Mouse (Mus musculus) embryo, embryonic 9.5 days (tissue): ENCODE measurements at regions not wholly inside any gene's neighbourhood (a gene's known extent, or its start where the extent isn't known, plus 50 kb on each side); places are given as distances from the start of the nearest gene placed in this dataset.
A peak's percentile ranks its signal among the peaks of the same experiment; 100 is the strongest.

Source experiments
- DNase-seq: peaks from one replicate; pipeline ENCODE4 v3.0.0-alpha.2; 2017; ENCODE audit errors: extremely low spot score

- no peak for DNase-seq
Measured at GRCm38 (mm10) chr13:39351606-39352005, 390.9 kb upstream of the Slc35b3 start.

- no peak for DNase-seq
Measured at GRCm38 (mm10) chr13:39350668-39351067, 390.0 kb upstream of the Slc35b3 start.

GRCm38 (mm10) chr13:39347761-39348160, 387.1 kb upstream of the Slc35b3 start:
- no peak for DNase-seq

GRCm38 (mm10) chr13:39334874-39335273, 374.2 kb upstream of the Slc35b3 start:
- no peak for DNase-seq

GRCm38 (mm10) chr13:39329794-39330193, 369.1 kb upstream of the Slc35b3 start:
- DNase-seq = no peak

- no peak for DNase-seq
Measured at GRCm38 (mm10) chr13:39326176-39326575, 365.5 kb upstream of the Slc35b3 start.

GRCm38 (mm10) chr13:39321111-39321510, 360.4 kb upstream of the Slc35b3 start:
- no peak for DNase-seq

GRCm38 (mm10) chr13:39309758-39310157, 349.1 kb upstream of the Slc35b3 start:
- no peak for DNase-seq

GRCm38 (mm10) chr13:39307845-39308244, 347.2 kb upstream of the Slc35b3 start:
- DNase-seq = no peak

- no peak for DNase-seq
Measured at GRCm38 (mm10) chr13:39306851-39307250, 346.2 kb upstream of the Slc35b3 start.

- no peak for DNase-seq
Measured at GRCm38 (mm10) chr13:39297129-39297528, 336.5 kb upstream of the Slc35b3 start.

GRCm38 (mm10) chr13:39290216-39290960, 329.7 kb upstream of the Slc35b3 start:
- DNase-seq = no peak

GRCm38 (mm10) chr13:39282272-39282671, 321.6 kb upstream of the Slc35b3 start:
- DNase-seq = no peak

- DNase-seq = no peak
Measured at GRCm38 (mm10) chr13:39278101-39278500, 317.4 kb upstream of the Slc35b3 start.

- no peak for DNase-seq
Measured at GRCm38 (mm10) chr13:39266024-39266423, 305.3 kb upstream of the Slc35b3 start.

- no peak for DNase-seq
Measured at GRCm38 (mm10) chr13:39256708-39257107, 296.0 kb upstream of the Slc35b3 start.

- DNase-seq = no peak
Measured at GRCm38 (mm10) chr13:39255338-39255737, 294.7 kb upstream of the Slc35b3 start.

GRCm38 (mm10) chr13:39252591-39252990, 291.9 kb upstream of the Slc35b3 start:
- no peak for DNase-seq

GRCm38 (mm10) chr13:39250096-39250495, 289.4 kb upstream of the Slc35b3 start:
- DNase-seq = no peak

- DNase-seq = no peak
Measured at GRCm38 (mm10) chr13:39226829-39227228, 266.2 kb upstream of the Slc35b3 start.

- no peak for DNase-seq
Measured at GRCm38 (mm10) chr13:39225651-39226050, 265.0 kb upstream of the Slc35b3 start.

- no peak for DNase-seq
Measured at GRCm38 (mm10) chr13:39211076-39211475, 250.4 kb upstream of the Slc35b3 start.

- DNase-seq = peak; percentile 17
Measured at GRCm38 (mm10) chr13:39183715-39184179, 223.1 kb upstream of the Slc35b3 start.

- no peak for DNase-seq
Measured at GRCm38 (mm10) chr13:39161980-39162379, 201.3 kb upstream of the Slc35b3 start.
